Mouse (Mus musculus): ENCODE results near the gene Pfn1. TPM values are rescaled to one million over a fixed set of nuclear protein-coding genes. Genes with fewer than 3 reads are reported as not detected.

The Pfn1 gene
- polyA plus RNA-seq, 1 experiment from 2014 or later, result 1,970 TPM

DNA sequence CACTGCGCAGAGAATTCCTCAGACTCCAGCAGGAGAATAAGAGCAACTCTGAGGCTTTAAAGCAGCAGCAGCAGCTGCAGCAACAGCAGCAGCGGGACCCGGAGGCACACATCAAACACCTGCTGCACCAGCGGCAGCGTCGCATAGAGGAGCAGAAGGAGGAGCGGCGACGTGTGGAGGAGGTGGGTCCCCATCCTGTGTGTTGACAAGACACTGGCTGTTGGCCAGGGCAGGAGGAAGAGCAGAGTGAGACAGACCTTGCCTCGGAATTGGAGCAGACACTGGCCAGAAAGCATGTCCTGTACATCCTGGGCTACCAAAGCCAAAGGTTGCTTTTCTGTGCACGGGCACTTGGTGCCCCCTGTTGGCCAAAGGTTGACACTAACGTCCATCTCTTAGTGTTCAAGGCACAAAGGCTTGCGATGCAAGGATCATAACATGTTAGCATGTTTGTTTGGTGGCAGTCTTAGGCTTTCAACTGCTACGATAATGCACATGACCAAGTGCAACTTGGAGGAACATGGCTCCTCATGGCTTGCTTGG, 49.3 kb downstream of the Pfn1 start:
- Histone ChIP-seq H3K4me1 (no peaks in the 10 kb centered on the region), H3K4me3 (no peak overlapping the region), H3K9ac (no peak overlapping the region), H3K9me3 (no peaks in the 10 kb centered on the region), H3K36me3 (peaks cover 52% of the 10 kb centered on the region), H3K4me2 (no peak overlapping the region), H3K27me3 (no peaks in the 10 kb centered on the region), H3K27ac (no peak overlapping the region)
- ATAC-seq (ENCODE audit: borderline replicate concordance, extremely low read depth, low FRiP score, low TSS enrichment), result no peak
- 52% methylated on average over 14 of the region's 14 CpGs for WGBS

Other genes starting within 250 kb of the Pfn1 start
- 38.1 and 38.2 TPM in 2 replicates for gene Pelp1, start 244.6 kb downstream of the Pfn1 start, polyA plus RNA-seq (2015; fragmentation: Nextera tagmentation; extraction: Ambion mirVana)
- gene Arrb2, start 222.0 kb downstream of the Pfn1 start, polyA plus RNA-seq (2015; fragmentation: Nextera tagmentation; extraction: Ambion mirVana), result 15.3 and 19.3 TPM in 2 replicates
- 40.5 and 43.1 TPM in 2 replicates for gene Med11, start 202.7 kb downstream of the Pfn1 start, polyA plus RNA-seq (2015; fragmentation: Nextera tagmentation; extraction: Ambion mirVana)
- 0.45 and 0.73 TPM in 2 replicates for gene Zmynd15, start 195.2 kb downstream of the Pfn1 start, polyA plus RNA-seq (2015; fragmentation: Nextera tagmentation; extraction: Ambion mirVana)
- 6.3 and 7.3 TPM in 2 replicates for gene Cxcl16, start 194.7 kb downstream of the Pfn1 start, polyA plus RNA-seq (2015; fragmentation: Nextera tagmentation; extraction: Ambion mirVana)
- 1.2 and 1.8 TPM in 2 replicates for gene Tm4sf5, start 149.4 kb downstream of the Pfn1 start, polyA plus RNA-seq (2015; fragmentation: Nextera tagmentation; extraction: Ambion mirVana)
- 1.0 and 1.2 TPM in 2 replicates for gene Vmo1, start 140.0 kb downstream of the Pfn1 start, polyA plus RNA-seq (2015; fragmentation: Nextera tagmentation; extraction: Ambion mirVana)
- gene Gltpd2, start 135.4 kb downstream of the Pfn1 start, polyA plus RNA-seq (2015; fragmentation: Nextera tagmentation; extraction: Ambion mirVana), result 0.62 and 0.86 TPM in 2 replicates
- 771 and 802 TPM in 2 replicates for gene Psmb6, start 129.3 kb downstream of the Pfn1 start, polyA plus RNA-seq (2015; fragmentation: Nextera tagmentation; extraction: Ambion mirVana)
- gene Gm40193, start 121.7 kb downstream of the Pfn1 start, polyA plus RNA-seq (2015; fragmentation: Nextera tagmentation; extraction: Ambion mirVana), result not detected in 2 replicates
- gene Pld2, start 114.6 kb downstream of the Pfn1 start, polyA plus RNA-seq (2015; fragmentation: Nextera tagmentation; extraction: Ambion mirVana), result 8.6 and 8.9 TPM in 2 replicates
- gene Mink1, start 91.8 kb downstream of the Pfn1 start, polyA plus RNA-seq (2015; fragmentation: Nextera tagmentation; extraction: Ambion mirVana), result 8.6 and 10.8 TPM in 2 replicates
- gene 4930544D05Rik, start 38.8 kb downstream of the Pfn1 start, polyA plus RNA-seq (2015; fragmentation: Nextera tagmentation; extraction: Ambion mirVana), result not detected in 2 replicates
- 0.26 TPM in 1 of 2 replicates, not detected in the other for gene Chrne, start 35.4 kb downstream of the Pfn1 start, polyA plus RNA-seq (2015; fragmentation: Nextera tagmentation; extraction: Ambion mirVana)
- gene Gp1ba, start 15.5 kb downstream of the Pfn1 start, polyA plus RNA-seq (2015; fragmentation: Nextera tagmentation; extraction: Ambion mirVana), result 0.37 and 0.38 TPM in 2 replicates
- 101 and 119 TPM in 2 replicates for gene Rnf167, start 7.4 kb downstream of the Pfn1 start, polyA plus RNA-seq (2015; fragmentation: Nextera tagmentation; extraction: Ambion mirVana)
- gene Slc25a11, start 7.2 kb downstream of the Pfn1 start, polyA plus RNA-seq (2015; fragmentation: Nextera tagmentation; extraction: Ambion mirVana), result 150 and 162 TPM in 2 replicates
- 27.9 and 33.3 TPM in 2 replicates for gene Eno3, start 2.6 kb upstream of the Pfn1 start, polyA plus RNA-seq (2015; fragmentation: Nextera tagmentation; extraction: Ambion mirVana)
- 170 TPM in 2 replicates for gene Spag7, start 14.8 kb upstream of the Pfn1 start, polyA plus RNA-seq (2015; fragmentation: Nextera tagmentation; extraction: Ambion mirVana)
- 11.8 and 12.8 TPM in 2 replicates for gene Camta2, start 33.5 kb upstream of the Pfn1 start, polyA plus RNA-seq (2015; fragmentation: Nextera tagmentation; extraction: Ambion mirVana)
- gene Inca1, start 45.5 kb upstream of the Pfn1 start, polyA plus RNA-seq (2015; fragmentation: Nextera tagmentation; extraction: Ambion mirVana), result 1.0 and 1.5 TPM in 2 replicates
- gene Kif1c, start 45.9 kb upstream of the Pfn1 start, polyA plus RNA-seq (2015; fragmentation: Nextera tagmentation; extraction: Ambion mirVana), result 4.7 and 4.8 TPM in 2 replicates
- gene Zfp3, start 109.6 kb upstream of the Pfn1 start, polyA plus RNA-seq (2015; fragmentation: Nextera tagmentation; extraction: Ambion mirVana), result 4.6 and 5.4 TPM in 2 replicates
- 0.35 and 0.46 TPM in 2 replicates for gene Scimp, start 157.9 kb upstream of the Pfn1 start, polyA plus RNA-seq (2015; fragmentation: Nextera tagmentation; extraction: Ambion mirVana)
- gene Rabep1, start 190.1 kb upstream of the Pfn1 start, polyA plus RNA-seq (2015; fragmentation: Nextera tagmentation; extraction: Ambion mirVana), result 29.9 and 32.5 TPM in 2 replicates